Mouse (Mus musculus): Measurements from ENCODE around the gene Mical2. TPM values are rescaled to one million over a fixed set of nuclear protein-coding genes. Genes with fewer than 3 reads are reported as not detected.

The Mical2 gene
- total RNA-seq, 2 experiments from 2014 or later: 124 to 136 TPM

GRCm38 (mm10) chr7:112374035-112374434 lies 148.4 kb downstream of the Mical2 start:
- no peak for DNase-seq
- intact Hi-C loops (cut with DNase I): no loop called here
- Histone ChIP-seq H3K4me3 (no peak overlapping the region), H3K27ac (no peak overlapping the region)
- TF ChIP-seq CTCF (IDR thresholded peaks at IDR 0.05): no peak

- no peak overlapping the region for H3K4me3 ChIP-seq
- DNase-seq: no peak
- H3K27ac ChIP-seq: no peak overlapping the region
- TF ChIP-seq CTCF (IDR thresholded peaks at IDR 0.05): no peak
- intact Hi-C loops (cut with DNase I): loop anchor here (5.0 kb wide), 1 partner anchor 492 kb away; no protein-coding TSS in a partner anchor
These were observed 149.4 kb downstream of the Mical2 start for GRCm38 (mm10) chr7:112375062-112375461.

GRCm38 (mm10) chr7:112375900-112376299 lies 150.2 kb downstream of the Mical2 start:
- peak overlapping the region; percentile 48 for H3K27ac ChIP-seq
- H3K4me3 ChIP-seq: no peak overlapping the region
- no peak for DNase-seq
- intact Hi-C loops (cut with DNase I): loop anchor here (2.0 to 5.0 kb wide), 2 partner anchors 491 to 757 kb away; no protein-coding TSS in a partner anchor
- TF ChIP-seq CTCF (IDR thresholded peaks at IDR 0.05): no peak

- no peak for DNase-seq
- TF ChIP-seq CTCF (IDR thresholded peaks at IDR 0.05): no peak
- Histone ChIP-seq H3K4me3 (no peak overlapping the region), H3K27ac (peak overlapping the region; percentile 48)
- intact Hi-C loops (cut with DNase I): loop anchor here (2.0 to 5.0 kb wide), 2 partner anchors 491 to 756 kb away; no protein-coding TSS in a partner anchor
These were observed 151.0 kb downstream of the Mical2 start for GRCm38 (mm10) chr7:112376611-112377010.

GRCm38 (mm10) chr7:112377314-112377713 lies 151.7 kb downstream of the Mical2 start:
- Histone ChIP-seq H3K27ac (0 out of 2 replicates have a peak overlapping the region, but pooled peaks have one; percentile 48), H3K4me3 (no peak overlapping the region)
- intact Hi-C loops (cut with DNase I): loop anchor here (2.0 to 5.0 kb wide), 2 partner anchors 490 to 755 kb away; no protein-coding TSS in a partner anchor
- peak; percentile 87 for TF ChIP-seq CTCF (IDR thresholded peaks at IDR 0.05)
- DNase-seq: peak; percentile 79

- Histone ChIP-seq H3K27ac (peak overlapping the region; percentile 12; the same call in 1 of the 2 replicates), H3K4me3 (no peak overlapping the region)
- TF ChIP-seq CTCF (IDR thresholded peaks at IDR 0.05): no peak
- intact Hi-C loops (cut with DNase I): loop anchor here (5.0 kb wide), 1 partner anchor 489 kb away; no protein-coding TSS in a partner anchor
- no peak for DNase-seq
These were observed 152.4 kb downstream of the Mical2 start for GRCm38 (mm10) chr7:112378056-112378455.

GRCm38 (mm10) chr7:112378476-112378875 lies 152.8 kb downstream of the Mical2 start:
- TF ChIP-seq CTCF (IDR thresholded peaks at IDR 0.05): no peak
- DNase-seq: no peak
- intact Hi-C loops (cut with DNase I): loop anchor here (5.0 kb wide), 1 partner anchor 489 kb away; no protein-coding TSS in a partner anchor
- H3K4me3 ChIP-seq: no peak overlapping the region
- no peak overlapping the region for H3K27ac ChIP-seq

GRCm38 (mm10) chr7:112386521-112386920 lies 160.9 kb downstream of the Mical2 start:
- no peak for TF ChIP-seq CTCF (IDR thresholded peaks at IDR 0.05)
- intact Hi-C loops (cut with DNase I): no loop called here
- Histone ChIP-seq H3K27ac (no peak overlapping the region), H3K4me3 (no peak overlapping the region)
- no peak for DNase-seq

GRCm38 (mm10) chr7:112387876-112388275 lies 162.2 kb downstream of the Mical2 start:
- intact Hi-C loops (cut with DNase I): no loop called here
- DNase-seq: no peak
- Histone ChIP-seq H3K4me3 (no peak overlapping the region), H3K27ac (no peak overlapping the region)
- no peak for TF ChIP-seq CTCF (IDR thresholded peaks at IDR 0.05)

GRCm38 (mm10) chr7:112388363-112388875 lies 162.8 kb downstream of the Mical2 start:
- H3K27ac ChIP-seq: no peak overlapping the region
- H3K4me3 ChIP-seq: no peak overlapping the region
- no peak for TF ChIP-seq CTCF (IDR thresholded peaks at IDR 0.05)
- intact Hi-C loops (cut with DNase I): no loop called here
- no peak for DNase-seq

GRCm38 (mm10) chr7:112389611-112390251 lies 164.1 kb downstream of the Mical2 start:
- no peak for TF ChIP-seq CTCF (IDR thresholded peaks at IDR 0.05)
- intact Hi-C loops (cut with DNase I): no loop called here
- Histone ChIP-seq H3K27ac (no peak overlapping the region), H3K4me3 (no peak overlapping the region)
- DNase-seq: no peak

- Histone ChIP-seq H3K27ac (no peak overlapping the region), H3K4me3 (no peak overlapping the region)
- intact Hi-C loops (cut with DNase I): no loop called here
- TF ChIP-seq CTCF (IDR thresholded peaks at IDR 0.05): no peak
- no peak for DNase-seq
These were observed 164.7 kb downstream of the Mical2 start for GRCm38 (mm10) chr7:112390252-112390936.

Data from gastrocnemius, adult 2 months (tissue).